Mouse (Mus musculus): ENCODE measurements around the gene Adra2b.

- TF ChIP-seq CTCF (IDR thresholded peaks at IDR 0.05; ENCODE audit: insufficient read depth, low read length) (no peak), POLR2A (IDR thresholded peaks at IDR 0.05; ENCODE audit: borderline replicate concordance, extremely low read depth, low read depth, low read length) (no peak)
Measured at GRCm38 (mm10) chr2:127390352-127390751, 27.3 kb downstream of the Adra2b start.

Data from lung, adult 2 months (tissue).